Mouse (Mus musculus) small intestine, adult 2 months (tissue): ENCODE data around the gene Ppil3.

ENCODE experiments used
- CTCF ChIP-seq: fragments of 200-500 bp; IDR thresholded peaks from 2 replicates; pipeline ENCODE4 v1.5.1; 2012; ENCODE audit warnings: low read depth, mild to moderate bottlenecking, control low read depth, inconsistent platforms, low read length, moderate library complexity, mixed read lengths; ENCODE audit not compliant: insufficient replicate concordance, insufficient read length; ENCODE audit errors: extremely low read depth
- POLR2A ChIP-seq: fragments of 200-500 bp; IDR thresholded peaks from 2 replicates; pipeline ENCODE4 v1.6.1; 2012; ENCODE audit warnings: low read depth, mild to moderate bottlenecking, control low read depth, inconsistent platforms, low read length, moderate library complexity

DNA sequence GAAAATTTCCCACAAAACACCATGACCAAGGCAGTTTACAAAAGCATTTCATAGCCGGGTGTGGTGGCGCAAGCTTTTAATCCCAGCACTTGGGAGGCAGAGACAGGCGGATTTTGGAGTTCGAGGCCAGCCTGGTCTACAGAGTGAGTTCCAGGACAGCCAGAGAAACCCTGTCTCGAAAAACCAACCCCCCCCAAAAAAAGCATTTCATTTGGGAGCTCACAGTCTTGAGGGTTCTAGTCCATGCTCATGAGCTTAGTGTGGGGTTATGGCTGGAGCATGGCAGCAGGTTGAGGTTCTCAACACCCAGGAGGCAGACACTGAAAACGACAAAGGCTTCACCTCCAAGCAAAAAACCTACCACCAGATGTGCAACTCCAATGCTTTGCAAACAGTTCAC, 37.1 kb downstream of the Ppil3 start:
- TF ChIP-seq POLR2A (no peak), CTCF (no peak)
